Mouse (Mus musculus) small intestine, adult 2 months (tissue): Measurements from ENCODE around the gene Degs1. TPM values are rescaled to one million over a fixed set of nuclear protein-coding genes. Genes with fewer than 3 reads are reported as not detected.

Experiments used
- H3K27ac ChIP-seq: fragments of 200-500 bp; 2 replicates; pipeline ENCODE4 v1.5.1; 2012; ENCODE audit warnings: low read depth, low read length, control low read depth, inconsistent platforms; ENCODE audit not compliant: insufficient read depth
- H3K27me3 ChIP-seq: fragments of 200-500 bp; 2 replicates; pipeline ENCODE4 v1.6.1; 2012; ENCODE audit warnings: mild to moderate bottlenecking, moderate library complexity, low read length, inconsistent platforms; ENCODE audit not compliant: control insufficient read depth, insufficient read depth
- H3K36me3 ChIP-seq: fragments of 200-500 bp; 2 replicates; pipeline ENCODE4 v1.6.1; 2012; ENCODE audit warnings: mild to moderate bottlenecking, low read length, control low read depth, inconsistent platforms; ENCODE audit not compliant: control insufficient read depth, insufficient read depth
- H3K4me1 ChIP-seq: fragments of 200-500 bp; 2 replicates; pipeline ENCODE4 v1.6.1; 2012; ENCODE audit warnings: low read length, inconsistent platforms, mixed read lengths; ENCODE audit not compliant: control insufficient read depth, insufficient read depth, insufficient read length
- H3K4me3 ChIP-seq: fragments of 200-500 bp; 2 replicates; pipeline ENCODE4 v1.5.1; 2012; ENCODE audit warnings: low read depth, mild to moderate bottlenecking, control low read depth, inconsistent platforms, low read length, moderate library complexity
- CTCF ChIP-seq: fragments of 200-500 bp; IDR thresholded peaks from 2 replicates; pipeline ENCODE4 v1.5.1; 2012; ENCODE audit warnings: low read depth, mild to moderate bottlenecking, control low read depth, inconsistent platforms, low read length, moderate library complexity, mixed read lengths; ENCODE audit not compliant: insufficient replicate concordance, insufficient read length; ENCODE audit errors: extremely low read depth
- POLR2A ChIP-seq: fragments of 200-500 bp; IDR thresholded peaks from 2 replicates; pipeline ENCODE4 v1.6.1; 2012; ENCODE audit warnings: low read depth, mild to moderate bottlenecking, control low read depth, inconsistent platforms, low read length, moderate library complexity
- WGBS: fragments of 180-500 bp; shearing (Covaris S2); methylation state at CpG from one replicate; pipeline ENCODE4 v1.1.7; 2018; 5-methylcytosine and 5-hydroxymethylcytosine counted together
- polyA plus RNA-seq: library from polyadenylated mRNA; depleted of rRNA; stranded (reverse); fragments of >200 nt; gene quantifications from 2 replicates; pipeline ENCODE4 v1.2.3, GENCODE M21; 2012

Degs1 gene
- polyA plus RNA-seq, 1 experiment: 14.1 TPM

- Histone ChIP-seq H3K27ac (no peak overlapping the region), H3K4me3 (no peak overlapping the region), H3K4me1 (peaks cover 7% of the 10 kb centered on the region), H3K27me3 (no peaks in the 10 kb centered on the region), H3K36me3 (no peaks in the 10 kb centered on the region)
- 23% methylated on average over 8 of the region's 8 CpGs for WGBS
- TF ChIP-seq CTCF (no peak), POLR2A (no peak)
Observed at GRCm38 (mm10) chr1:182249298-182249697, 33.3 kb downstream of the Degs1 start.

- no peak overlapping the region for H3K4me3 ChIP-seq
- no peak overlapping the region for H3K27ac ChIP-seq
- 94% methylated on average over 5 of the region's 5 CpGs for WGBS
- H3K27me3 ChIP-seq: no peaks in the 10 kb centered on the region
- no peak for TF ChIP-seq CTCF
- no peak for TF ChIP-seq POLR2A
- peaks cover 6% of the 10 kb centered on the region; the same call in 1 of the 2 replicates for H3K4me1 ChIP-seq
- H3K36me3 ChIP-seq: no peaks in the 10 kb centered on the region
Observed at GRCm38 (mm10) chr1:182245003-182245402, 37.6 kb downstream of the Degs1 start.

- 23% methylated on average over 7 of the region's 7 CpGs for WGBS
- H3K4me1 ChIP-seq: no peaks in the 10 kb centered on the region; the same call in 1 of the 2 replicates
- H3K27me3 ChIP-seq: no peaks in the 10 kb centered on the region
- no peak overlapping the region for H3K4me3 ChIP-seq
- H3K36me3 ChIP-seq: no peaks in the 10 kb centered on the region
- TF ChIP-seq POLR2A (no peak), CTCF (no peak)
- no peak overlapping the region for H3K27ac ChIP-seq
Observed at GRCm38 (mm10) chr1:182238056-182238703, 44.4 kb downstream of the Degs1 start.

GRCm38 (mm10) chr1:182237386-182237785 lies 45.2 kb downstream of the Degs1 start:
- Histone ChIP-seq H3K4me3 (no peak overlapping the region), H3K27me3 (no peaks in the 10 kb centered on the region), H3K27ac (no peak overlapping the region), H3K36me3 (no peaks in the 10 kb centered on the region), H3K4me1 (no peaks in the 10 kb centered on the region; the same call in 1 of the 2 replicates)
- no peak for TF ChIP-seq POLR2A
- TF ChIP-seq CTCF: no peak
- 30% methylated on average over 1 of the region's 1 CpGs for WGBS

GRCm38 (mm10) chr1:182235174-182235573 lies 47.4 kb downstream of the Degs1 start:
- 75% methylated on average over 4 of the region's 4 CpGs for WGBS
- Histone ChIP-seq H3K27me3 (no peaks in the 10 kb centered on the region), H3K4me3 (no peak overlapping the region), H3K36me3 (no peaks in the 10 kb centered on the region), H3K27ac (no peak overlapping the region), H3K4me1 (no peaks in the 10 kb centered on the region; the same call in 1 of the 2 replicates)
- TF ChIP-seq CTCF (no peak), POLR2A (no peak)

GRCm38 (mm10) chr1:182229381-182229780 lies 53.2 kb downstream of the Degs1 start:
- TF ChIP-seq CTCF: no peak
- no peak for TF ChIP-seq POLR2A
- no peaks in the 10 kb centered on the region for H3K4me1 ChIP-seq
- no peaks in the 10 kb centered on the region for H3K27me3 ChIP-seq
- 86% methylated on average over 4 of the region's 4 CpGs for WGBS
- H3K4me3 ChIP-seq: no peak overlapping the region
- H3K36me3 ChIP-seq: no peaks in the 10 kb centered on the region
- H3K27ac ChIP-seq: no peak overlapping the region

GRCm38 (mm10) chr1:182227141-182227963 lies 55.3 kb downstream of the Degs1 start:
- Histone ChIP-seq H3K4me1 (no peaks in the 10 kb centered on the region), H3K4me3 (no peak overlapping the region), H3K36me3 (no peaks in the 10 kb centered on the region), H3K27ac (no peak overlapping the region), H3K27me3 (no peaks in the 10 kb centered on the region)
- no peak for TF ChIP-seq POLR2A
- no peak for TF ChIP-seq CTCF
- WGBS: 68% methylated on average over 12 of the region's 12 CpGs
